Mouse (Mus musculus): ENCODE results near the gene Vps54. TPM values are rescaled to one million over a fixed set of nuclear protein-coding genes. Genes with fewer than 3 reads are reported as not detected.
A peak's percentile ranks its signal among the peaks of the same experiment; 100 is the strongest.
"Not testable (repeated sequence)": the region's sequence is repeated elsewhere in the genome, so short reads cannot be mapped to it uniquely, and the experiment has no call there.

Vps54 gene
- polyA plus RNA-seq, 1 experiment from 2014 or later: 6.7 TPM

DNA sequence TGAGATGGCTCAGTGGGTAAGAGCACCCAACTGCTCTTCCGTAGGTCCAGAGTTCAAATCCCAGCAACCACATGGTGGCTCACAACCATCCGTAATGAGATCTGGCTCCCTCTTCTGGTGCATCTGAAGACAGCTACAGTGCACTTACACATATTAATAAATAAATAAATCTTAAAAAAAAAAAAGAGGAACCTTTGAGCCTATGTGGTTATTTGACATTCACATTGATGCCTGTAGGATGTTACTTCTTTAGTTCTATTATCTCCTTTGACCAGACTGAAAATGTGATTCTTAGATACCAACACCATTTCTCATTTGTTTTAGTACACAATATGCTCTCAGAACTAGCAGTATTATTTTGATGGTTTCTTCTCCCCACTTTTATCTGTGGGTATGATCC lies 49.1 kb downstream of the Vps54 start:
- peak; percentile 38; the same call in 1 of the 2 replicates for TF ChIP-seq CTCF (IDR thresholded peaks at IDR 0.05; ENCODE audit: low read depth)

GRCm38 (mm10) chr11:21295486-21295885 lies 56.4 kb downstream of the Vps54 start:
- TF ChIP-seq EP300 (optimal IDR thresholded peaks at IDR 0.05) (no peak), CTCF (IDR thresholded peaks at IDR 0.05; ENCODE audit: low read depth) (no peak)
- DNase-seq (ENCODE audit: low spot score) (no peak), ATAC-seq (ENCODE audit: low FRiP score, low TSS enrichment) (no peak)
- 81% methylated on average over 5 of the region's 5 CpGs for WGBS
- Histone ChIP-seq H3K4me1 (replicated peaks; ENCODE audit: control insufficient read depth, insufficient read depth) (no peaks in the 10 kb centered on the region), H3K36me3 (ENCODE audit: control insufficient read depth, insufficient read depth, low read length) (0 out of 2 replicates have a peak, but pooled peaks cover 3% of the 10 kb centered on the region), H3K27me3 (ENCODE audit: control insufficient read depth, insufficient read depth, low read length) (no peaks in the 10 kb centered on the region), H3K9me3 (ENCODE audit: control insufficient read depth, low read length) (no peaks in the 10 kb centered on the region), H3K27ac (replicated peaks) (no peak overlapping the region), H3K4me3 (ENCODE audit: low read depth, low read length) (no peak overlapping the region), H3K9ac (ENCODE audit: low read length) (no peak overlapping the region), H3K4me2 (replicated peaks; ENCODE audit: low read depth) (no peak overlapping the region)

More for the DNA sequence above, 49.1 kb downstream of the Vps54 start:
- not testable (repeated sequence) for H3K4me1 ChIP-seq (replicated peaks; ENCODE audit: control insufficient read depth, insufficient read depth); H3K27me3 ChIP-seq (ENCODE audit: control insufficient read depth, insufficient read depth, low read length); H3K4me2 ChIP-seq (replicated peaks; ENCODE audit: low read depth); H3K36me3 ChIP-seq (ENCODE audit: control insufficient read depth, insufficient read depth, low read length); DNase-seq (ENCODE audit: low spot score); ATAC-seq (ENCODE audit: low FRiP score, low TSS enrichment); H3K4me3 ChIP-seq (ENCODE audit: low read depth, low read length); H3K27ac ChIP-seq (replicated peaks); H3K9me3 ChIP-seq (ENCODE audit: control insufficient read depth, low read length); H3K9ac ChIP-seq (ENCODE audit: low read length)
- 97% methylated on average over 2 of the region's 2 CpGs for WGBS

DNA sequence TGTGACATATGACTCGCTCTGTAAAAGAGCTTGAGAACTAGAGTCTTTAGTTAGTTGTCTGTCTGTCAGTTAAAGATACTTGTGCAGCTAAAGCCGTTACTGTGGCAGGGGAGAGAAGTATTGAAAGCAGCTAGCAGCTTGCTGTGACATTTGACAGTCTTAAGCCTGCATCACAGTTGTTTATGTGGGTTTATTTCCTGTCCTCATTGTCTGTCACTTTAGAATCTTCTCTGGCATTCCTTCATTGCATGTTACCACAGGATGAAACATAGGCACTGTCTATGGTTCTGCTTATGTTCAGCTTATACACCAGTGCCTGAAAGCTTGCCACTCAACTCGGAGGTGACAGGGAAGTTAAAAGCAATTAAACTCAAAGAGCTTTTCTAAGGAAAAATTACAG lies 64.5 kb downstream of the Vps54 start:
- Histone ChIP-seq H3K4me3 (ENCODE audit: low read depth, low read length) (no peak overlapping the region), H3K4me1 (replicated peaks; ENCODE audit: control insufficient read depth, insufficient read depth) (no peaks in the 10 kb centered on the region), H3K27me3 (ENCODE audit: control insufficient read depth, insufficient read depth, low read length) (no peaks in the 10 kb centered on the region), H3K9me3 (ENCODE audit: control insufficient read depth, low read length) (no peaks in the 10 kb centered on the region), H3K4me2 (replicated peaks; ENCODE audit: low read depth) (no peak overlapping the region), H3K36me3 (ENCODE audit: control insufficient read depth, insufficient read depth, low read length) (0 out of 2 replicates have a peak, but pooled peaks cover 7% of the 10 kb centered on the region), H3K27ac (replicated peaks) (no peak overlapping the region), H3K9ac (ENCODE audit: low read length) (no peak overlapping the region)
- TF ChIP-seq CTCF (IDR thresholded peaks at IDR 0.05; ENCODE audit: low read depth) (no peak), EP300 (optimal IDR thresholded peaks at IDR 0.05) (no peak)
- DNase-seq (ENCODE audit: low spot score) (no peak), ATAC-seq (ENCODE audit: low FRiP score, low TSS enrichment) (no peak)
- whole genome bisulfite sequencing: 73% methylated on average over 3 of the region's 3 CpGs

DNA sequence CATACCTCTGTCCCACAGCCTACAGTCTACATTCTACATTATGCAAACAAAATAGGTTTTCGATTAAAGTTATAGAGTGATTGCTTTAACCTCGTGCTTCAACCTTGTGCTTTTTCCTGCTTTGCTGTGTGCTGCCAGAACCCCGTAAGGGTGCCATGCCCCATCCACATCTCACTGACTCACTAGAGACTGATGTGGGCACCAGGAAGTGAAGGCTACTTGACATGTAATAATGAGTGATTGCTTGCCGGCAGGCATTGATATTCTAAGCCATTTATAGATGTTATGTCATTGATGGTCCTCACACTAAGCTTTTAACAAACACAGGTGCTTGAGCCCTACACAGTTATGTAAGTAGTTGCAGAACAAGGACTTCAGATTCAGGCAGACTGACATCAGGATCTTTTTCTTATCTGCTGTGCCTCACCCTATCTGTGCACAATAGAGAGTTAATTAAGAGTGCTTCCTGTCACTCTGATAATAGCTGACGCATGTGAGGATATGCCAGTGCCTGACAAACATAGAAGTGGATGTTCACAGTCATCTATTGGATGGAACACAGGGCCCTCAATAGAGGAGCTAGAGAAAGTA lies 68.1 kb downstream of the Vps54 start:
- H3K4me2 ChIP-seq (replicated peaks; ENCODE audit: low read depth): no peak overlapping the region
- no peak overlapping the region for H3K27ac ChIP-seq (replicated peaks)
- H3K4me1 ChIP-seq (replicated peaks; ENCODE audit: control insufficient read depth, insufficient read depth): no peaks in the 10 kb centered on the region
- no peak for DNase-seq (ENCODE audit: low spot score)
- H3K27me3 ChIP-seq (ENCODE audit: control insufficient read depth, insufficient read depth, low read length): no peaks in the 10 kb centered on the region
- no peaks in the 10 kb centered on the region; the same call in 1 of the 2 replicates for H3K36me3 ChIP-seq (ENCODE audit: control insufficient read depth, insufficient read depth, low read length)
- ATAC-seq (ENCODE audit: low FRiP score, low TSS enrichment): peak; percentile 69; the same call in 1 of the 2 replicates
- H3K9me3 ChIP-seq (ENCODE audit: control insufficient read depth, low read length): no peaks in the 10 kb centered on the region
- WGBS: 66% methylated on average over 5 of the region's 5 CpGs
- TF ChIP-seq EP300 (optimal IDR thresholded peaks at IDR 0.05) (no peak), CTCF (IDR thresholded peaks at IDR 0.05; ENCODE audit: low read depth) (no peak)
- no peak overlapping the region for H3K4me3 ChIP-seq (ENCODE audit: low read depth, low read length)
- H3K9ac ChIP-seq (ENCODE audit: low read length): no peak overlapping the region

GRCm38 (mm10) chr11:21308119-21308518 lies 69.0 kb downstream of the Vps54 start:
- ATAC-seq (ENCODE audit: low FRiP score, low TSS enrichment) (no peak), DNase-seq (ENCODE audit: low spot score) (peak; percentile 29)
- H3K36me3 ChIP-seq (ENCODE audit: control insufficient read depth, insufficient read depth, low read length): no peaks in the 10 kb centered on the region; the same call in 1 of the 2 replicates
- H3K4me3 ChIP-seq (ENCODE audit: low read depth, low read length): no peak overlapping the region
- TF ChIP-seq EP300 (optimal IDR thresholded peaks at IDR 0.05) (no peak), CTCF (IDR thresholded peaks at IDR 0.05; ENCODE audit: low read depth) (peak; percentile 73)
- no peaks in the 10 kb centered on the region for H3K27me3 ChIP-seq (ENCODE audit: control insufficient read depth, insufficient read depth, low read length)
- H3K9ac ChIP-seq (ENCODE audit: low read length): no peak overlapping the region
- H3K4me1 ChIP-seq (replicated peaks; ENCODE audit: control insufficient read depth, insufficient read depth): no peaks in the 10 kb centered on the region
- H3K27ac ChIP-seq (replicated peaks): no peak overlapping the region
- no peak overlapping the region for H3K4me2 ChIP-seq (replicated peaks; ENCODE audit: low read depth)
- H3K9me3 ChIP-seq (ENCODE audit: control insufficient read depth, low read length): no peaks in the 10 kb centered on the region
- WGBS: 82% methylated on average over 5 of the region's 5 CpGs

DNA sequence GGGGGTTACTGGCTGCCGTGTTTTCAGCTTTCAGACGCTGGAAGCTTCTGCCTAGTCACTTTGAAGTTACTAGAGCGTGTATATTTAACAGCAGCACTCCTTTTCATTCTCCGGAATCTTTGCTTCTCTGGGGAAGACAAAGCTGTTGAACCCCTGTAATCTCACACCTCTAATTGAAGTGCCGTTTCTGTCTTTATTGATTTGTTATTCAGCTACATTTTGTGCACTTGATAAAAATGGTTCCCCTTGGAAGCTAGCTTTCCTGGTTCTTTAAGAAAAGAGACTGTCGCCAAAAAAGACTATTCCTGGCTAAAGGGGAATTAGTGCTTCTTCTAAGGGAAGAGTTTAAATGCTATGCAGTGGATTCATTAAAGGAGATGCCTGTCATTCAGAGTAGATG lies 70.4 kb downstream of the Vps54 start:
- WGBS: 67% methylated on average over 6 of the region's 6 CpGs
- DNase-seq (ENCODE audit: low spot score) (no peak), ATAC-seq (ENCODE audit: low FRiP score, low TSS enrichment) (no peak)
- no peaks in the 10 kb centered on the region for H3K9me3 ChIP-seq (ENCODE audit: control insufficient read depth, low read length)
- H3K4me3 ChIP-seq (ENCODE audit: low read depth, low read length): no peak overlapping the region
- peaks cover 4% of the 10 kb centered on the region; the same call in 1 of the 2 replicates for H3K36me3 ChIP-seq (ENCODE audit: control insufficient read depth, insufficient read depth, low read length)
- H3K27me3 ChIP-seq (ENCODE audit: control insufficient read depth, insufficient read depth, low read length): no peaks in the 10 kb centered on the region
- no peaks in the 10 kb centered on the region for H3K4me1 ChIP-seq (replicated peaks; ENCODE audit: control insufficient read depth, insufficient read depth)
- TF ChIP-seq EP300 (optimal IDR thresholded peaks at IDR 0.05): no peak
- TF ChIP-seq CTCF (IDR thresholded peaks at IDR 0.05; ENCODE audit: low read depth): no peak
- H3K4me2 ChIP-seq (replicated peaks; ENCODE audit: low read depth): no peak overlapping the region
- H3K27ac ChIP-seq (replicated peaks): no peak overlapping the region
- H3K9ac ChIP-seq (ENCODE audit: low read length): no peak overlapping the region
